Mouse (Mus musculus): Measurements from ENCODE around the gene Pcx. TPM values are rescaled to one million over a fixed set of nuclear protein-coding genes. Genes with fewer than 3 reads are reported as not detected.

The Pcx gene
- polyA plus RNA-seq, 3 experiments from 2014 or later: 0.67 to 1.3 (median 0.69) TPM

GRCm38 (mm10) chr19:4497263-4497973 lies 12.9 kb upstream of the Pcx start:
- ATAC-seq: no peak

GRCm38 (mm10) chr19:4498062-4498933 lies 12.0 kb upstream of the Pcx start, which contains the start of gene 2010003K11Rik:
TSS of gene 2010003K11Rik (minus strand) at chr19:4498583.
- ATAC-seq: no peak

GRCm38 (mm10) chr19:4502701-4503100 lies 7.6 kb upstream of the Pcx start:
- no peak for ATAC-seq

- ATAC-seq: no peak
Observed at GRCm38 (mm10) chr19:4504830-4505229, 5.4 kb upstream of the Pcx start.

GRCm38 (mm10) chr19:4507746-4508145 lies 2.5 kb upstream of the Pcx start:
- ATAC-seq: no peak

GRCm38 (mm10) chr19:4511116-4511841 lies 1.0 kb downstream of the Pcx start:
- no peak for ATAC-seq

GRCm38 (mm10) chr19:4513236-4513858 lies 3.1 kb downstream of the Pcx start:
- ATAC-seq: no peak

- ATAC-seq: no peak
Observed at GRCm38 (mm10) chr19:4515746-4516145, 5.5 kb downstream of the Pcx start.

- ATAC-seq: no peak
Observed at GRCm38 (mm10) chr19:4516288-4516687, 6.0 kb downstream of the Pcx start.

- no peak for ATAC-seq
Observed at GRCm38 (mm10) chr19:4517483-4517882, 7.2 kb downstream of the Pcx start.

GRCm38 (mm10) chr19:4521426-4522050 lies 11.3 kb downstream of the Pcx start:
- no peak for ATAC-seq

GRCm38 (mm10) chr19:4534646-4535045 lies 24.4 kb downstream of the Pcx start:
- ATAC-seq: no peak

- no peak for ATAC-seq
Observed at GRCm38 (mm10) chr19:4535922-4536321, 25.6 kb downstream of the Pcx start.

- ATAC-seq: no peak
Observed at GRCm38 (mm10) chr19:4536606-4537005, 26.3 kb downstream of the Pcx start.

- no peak for ATAC-seq
Observed at GRCm38 (mm10) chr19:4540263-4540662, 30.0 kb downstream of the Pcx start.

GRCm38 (mm10) chr19:4540992-4541391 lies 30.7 kb downstream of the Pcx start:
- ATAC-seq: no peak

GRCm38 (mm10) chr19:4542081-4542480 lies 31.8 kb downstream of the Pcx start:
- no peak for ATAC-seq

- ATAC-seq: no peak
Observed at GRCm38 (mm10) chr19:4545091-4545490, 34.8 kb downstream of the Pcx start.

- ATAC-seq: no peak
Observed at GRCm38 (mm10) chr19:4545841-4546240, 35.6 kb downstream of the Pcx start.

GRCm38 (mm10) chr19:4547801-4548200 lies 37.5 kb downstream of the Pcx start:
- no peak for ATAC-seq

GRCm38 (mm10) chr19:4548305-4548883 lies 38.1 kb downstream of the Pcx start:
- ATAC-seq: no peak

GRCm38 (mm10) chr19:4554248-4554647 lies 44.0 kb downstream of the Pcx start:
- no peak for ATAC-seq

Data from inflammation-experienced regulatory T-cells, adult 6 months (primary cell).